Mouse (Mus musculus): ENCODE measurements around the gene Rnf11. TPM values are rescaled to one million over a fixed set of nuclear protein-coding genes. Genes with fewer than 3 reads are reported as not detected.
A peak's percentile ranks its signal among the peaks of the same experiment; 100 is the strongest.

Rnf11 gene
- total and polyA plus RNA-seq, 2 experiments from 2014 or later, result 89.3 to 158 TPM

- H3K9me3 ChIP-seq (ENCODE audit: low read length), result no peaks in the 10 kb centered on the region
- no peak overlapping the region for H3K4me3 ChIP-seq (ENCODE audit: low read depth, low read length)
- H3K9ac ChIP-seq (replicated peaks; ENCODE audit: low read length, poor library complexity, severe bottlenecking), result no peak overlapping the region
- H3K36me3 ChIP-seq (ENCODE audit: insufficient read depth, low read length), result peaks cover 5% of the 10 kb centered on the region; the same call in 1 of the 2 replicates
- no peak overlapping the region for H3K4me2 ChIP-seq (ENCODE audit: low read depth, low read length, poor library complexity, severe bottlenecking)
- peak; percentile 90 for TF ChIP-seq CTCF (IDR thresholded peaks at IDR 0.05)
- ATAC-seq (ENCODE audit: low FRiP score) (peak; percentile 76), DNase-seq (ENCODE audit: low spot score) (peak; percentile 62)
- no peaks in the 10 kb centered on the region for H3K4me1 ChIP-seq (ENCODE audit: insufficient read depth, low read length)
- no peaks in the 10 kb centered on the region for H3K27me3 ChIP-seq (ENCODE audit: insufficient read depth, low read length)
- 49% methylated on average over 9 of the region's 9 CpGs for WGBS
- no peak overlapping the region for H3K27ac ChIP-seq (ENCODE audit: low read depth, low read length)
These were observed 46.3 kb downstream of the Rnf11 start for GRCm38 (mm10) chr4:109437913-109438878.

DNA sequence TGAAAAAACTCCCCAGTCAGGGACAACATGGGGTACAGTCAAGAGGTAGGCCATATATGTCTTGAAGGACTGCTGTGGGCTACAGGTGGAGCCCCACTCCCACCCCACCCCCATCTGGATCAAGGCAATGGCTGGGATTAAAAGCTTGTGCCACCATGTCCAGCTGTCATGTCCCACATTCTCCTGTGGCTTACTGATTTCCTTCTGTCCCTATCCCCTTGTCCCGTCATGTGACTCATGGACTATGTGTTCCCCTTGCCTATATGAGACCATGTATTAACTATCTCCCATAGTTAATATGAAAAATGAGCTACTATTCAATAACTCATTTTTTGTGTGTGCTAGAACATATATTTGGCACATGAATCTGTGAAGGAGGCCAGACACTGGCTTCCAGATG lies 50.3 kb downstream of the Rnf11 start:
- no peaks in the 10 kb centered on the region for H3K27me3 ChIP-seq (ENCODE audit: insufficient read depth, low read length)
- no peak for ATAC-seq (ENCODE audit: low FRiP score)
- H3K9me3 ChIP-seq (ENCODE audit: low read length), result no peaks in the 10 kb centered on the region
- H3K36me3 ChIP-seq (ENCODE audit: insufficient read depth, low read length), result no peaks in the 10 kb centered on the region
- DNase-seq (ENCODE audit: low spot score), result no peak
- no peaks in the 10 kb centered on the region for H3K4me1 ChIP-seq (ENCODE audit: insufficient read depth, low read length)
- H3K9ac ChIP-seq (replicated peaks; ENCODE audit: low read length, poor library complexity, severe bottlenecking), result no peak overlapping the region
- no peak for TF ChIP-seq CTCF (IDR thresholded peaks at IDR 0.05)
- 89% methylated on average over 1 of the region's 1 CpGs for WGBS
- no peak overlapping the region for H3K27ac ChIP-seq (ENCODE audit: low read depth, low read length)
- H3K4me3 ChIP-seq (ENCODE audit: low read depth, low read length), result no peak overlapping the region
- no peak overlapping the region for H3K4me2 ChIP-seq (ENCODE audit: low read depth, low read length, poor library complexity, severe bottlenecking)

DNA sequence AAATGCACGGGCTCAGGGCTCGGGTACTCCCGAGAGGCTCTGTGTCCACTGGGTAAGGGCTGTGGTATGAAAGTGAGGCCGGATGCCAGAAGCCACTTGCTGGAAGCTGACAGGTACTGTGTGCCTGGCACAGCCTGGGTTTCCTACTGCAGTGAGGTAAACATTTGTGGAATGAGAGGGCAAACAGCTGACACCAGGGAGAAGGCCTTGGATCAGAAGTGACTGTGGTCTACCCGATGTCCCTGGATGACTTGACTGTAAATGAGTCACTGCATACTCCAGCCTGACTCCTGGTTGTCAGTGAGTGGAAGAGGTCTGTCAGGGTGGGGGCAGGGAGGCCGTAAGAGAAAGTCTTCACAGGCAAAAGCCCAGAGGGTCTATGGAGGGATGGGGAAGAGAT lies 50.9 kb downstream of the Rnf11 start:
- no peak overlapping the region for H3K27ac ChIP-seq (ENCODE audit: low read depth, low read length)
- H3K9me3 ChIP-seq (ENCODE audit: low read length), result no peaks in the 10 kb centered on the region
- no peak overlapping the region for H3K9ac ChIP-seq (replicated peaks; ENCODE audit: low read length, poor library complexity, severe bottlenecking)
- no peak for ATAC-seq (ENCODE audit: low FRiP score)
- DNase-seq (ENCODE audit: low spot score), result no peak
- H3K36me3 ChIP-seq (ENCODE audit: insufficient read depth, low read length), result no peaks in the 10 kb centered on the region
- no peaks in the 10 kb centered on the region for H3K27me3 ChIP-seq (ENCODE audit: insufficient read depth, low read length)
- no peak overlapping the region for H3K4me3 ChIP-seq (ENCODE audit: low read depth, low read length)
- TF ChIP-seq CTCF (IDR thresholded peaks at IDR 0.05), result no peak
- WGBS, result 76% methylated on average over 6 of the region's 6 CpGs
- H3K4me2 ChIP-seq (ENCODE audit: low read depth, low read length, poor library complexity, severe bottlenecking), result no peak overlapping the region
- H3K4me1 ChIP-seq (ENCODE audit: insufficient read depth, low read length), result no peaks in the 10 kb centered on the region

GRCm38 (mm10) chr4:109432668-109433375 lies 51.7 kb downstream of the Rnf11 start:
- no peak for TF ChIP-seq CTCF (IDR thresholded peaks at IDR 0.05)
- Histone ChIP-seq H3K36me3 (ENCODE audit: insufficient read depth, low read length) (no peaks in the 10 kb centered on the region), H3K27me3 (ENCODE audit: insufficient read depth, low read length) (no peaks in the 10 kb centered on the region), H3K9me3 (ENCODE audit: low read length) (no peaks in the 10 kb centered on the region), H3K9ac (replicated peaks; ENCODE audit: low read length, poor library complexity, severe bottlenecking) (no peak overlapping the region), H3K27ac (ENCODE audit: low read depth, low read length) (no peak overlapping the region), H3K4me1 (ENCODE audit: insufficient read depth, low read length) (no peaks in the 10 kb centered on the region), H3K4me2 (ENCODE audit: low read depth, low read length, poor library complexity, severe bottlenecking) (no peak overlapping the region), H3K4me3 (ENCODE audit: low read depth, low read length) (no peak overlapping the region)
- DNase-seq (ENCODE audit: low spot score) (no peak), ATAC-seq (ENCODE audit: low FRiP score) (no peak)
- WGBS, result 75% methylated on average over 16 of the region's 16 CpGs

GRCm38 (mm10) chr4:109430854-109431253 lies 53.7 kb downstream of the Rnf11 start:
- H3K4me3 ChIP-seq (ENCODE audit: low read depth, low read length), result no peak overlapping the region
- 54% methylated on average over 13 of the region's 13 CpGs for WGBS
- ATAC-seq (ENCODE audit: low FRiP score), result no peak

DNA sequence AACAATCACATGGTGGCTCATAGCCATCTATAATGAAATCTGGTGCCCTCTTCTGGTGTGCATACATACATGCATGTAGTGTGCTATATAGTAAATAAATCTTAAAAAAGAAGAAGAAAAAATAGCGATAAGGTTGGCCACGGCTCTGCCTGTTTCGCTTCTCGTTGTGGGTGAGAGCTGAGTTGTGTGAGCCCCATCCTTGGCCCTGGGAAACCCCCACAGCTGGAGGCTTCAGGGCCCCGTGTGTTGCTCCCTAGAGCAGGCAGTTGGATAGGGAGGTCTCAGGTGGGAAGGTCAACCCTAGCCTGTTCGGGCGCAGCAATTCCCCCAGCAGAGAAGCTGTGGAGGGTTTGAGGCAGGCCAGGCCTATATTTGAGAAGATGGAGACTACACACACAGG lies 54.3 kb downstream of the Rnf11 start:
- no peaks in the 10 kb centered on the region for H3K9me3 ChIP-seq (ENCODE audit: low read length)
- H3K27ac ChIP-seq (ENCODE audit: low read depth, low read length), result no peak overlapping the region
- no peaks in the 10 kb centered on the region for H3K36me3 ChIP-seq (ENCODE audit: insufficient read depth, low read length)
- ATAC-seq (ENCODE audit: low FRiP score), result no peak
- no peaks in the 10 kb centered on the region for H3K4me1 ChIP-seq (ENCODE audit: insufficient read depth, low read length)
- TF ChIP-seq CTCF (IDR thresholded peaks at IDR 0.05), result no peak
- H3K4me3 ChIP-seq (ENCODE audit: low read depth, low read length), result no peak overlapping the region
- no peak for DNase-seq (ENCODE audit: low spot score)
- WGBS, result 92% methylated on average over 7 of the region's 7 CpGs
- no peaks in the 10 kb centered on the region for H3K27me3 ChIP-seq (ENCODE audit: insufficient read depth, low read length)
- no peak overlapping the region for H3K9ac ChIP-seq (replicated peaks; ENCODE audit: low read length, poor library complexity, severe bottlenecking)
- no peak overlapping the region for H3K4me2 ChIP-seq (ENCODE audit: low read depth, low read length, poor library complexity, severe bottlenecking)

More at GRCm38 (mm10) chr4:109430854-109431253, 53.7 kb downstream of the Rnf11 start:
- Histone ChIP-seq H3K9ac (replicated peaks; ENCODE audit: low read length, poor library complexity, severe bottlenecking) (no peak overlapping the region), H3K36me3 (ENCODE audit: insufficient read depth, low read length) (no peaks in the 10 kb centered on the region), H3K27me3 (ENCODE audit: insufficient read depth, low read length) (no peaks in the 10 kb centered on the region), H3K9me3 (ENCODE audit: low read length) (no peaks in the 10 kb centered on the region), H3K4me1 (ENCODE audit: insufficient read depth, low read length) (no peaks in the 10 kb centered on the region), H3K4me2 (ENCODE audit: low read depth, low read length, poor library complexity, severe bottlenecking) (no peak overlapping the region), H3K27ac (ENCODE audit: low read depth, low read length) (no peak overlapping the region)
- TF ChIP-seq CTCF (IDR thresholded peaks at IDR 0.05), result peak; percentile 68
- DNase-seq (ENCODE audit: low spot score), result peak; percentile 9
